Mouse (Mus musculus) spleen, adult 2 months (tissue): ENCODE measurements around the gene Snrpa. TPM values are rescaled to one million over a fixed set of nuclear protein-coding genes. Genes with fewer than 3 reads are reported as not detected.

Experiments
- DNase-seq, 2 experiments: peaks; one replicate each; pipeline versions ENCODE4 v3.0.0 to v3.0.0-alpha.2; 2012 to 2021; ENCODE audit warnings: low spot score in 2 of 2, low read depth in 1 of 2
- H3K27ac ChIP-seq: fragments of 200-500 bp; 2 replicates; pipeline ENCODE4 v1.5.1; 2012; ENCODE audit warnings: low read length, inconsistent platforms; ENCODE audit not compliant: insufficient read depth
- H3K27me3 ChIP-seq: fragments of 200-500 bp; 2 replicates; pipeline ENCODE4 v1.6.1; 2012; ENCODE audit warnings: mild to moderate bottlenecking, moderate library complexity, low read length, inconsistent platforms; ENCODE audit not compliant: control insufficient read depth, insufficient read depth
- H3K36me3 ChIP-seq: fragments of 200-500 bp; 2 replicates; pipeline ENCODE4 v1.6.1; 2012; ENCODE audit warnings: mild to moderate bottlenecking, low read length, inconsistent platforms; ENCODE audit not compliant: control insufficient read depth, insufficient read depth
- H3K4me1 ChIP-seq: fragments of 200-500 bp; 2 replicates; pipeline ENCODE4 v1.6.1; 2011; ENCODE audit warnings: inconsistent platforms; ENCODE audit not compliant: control insufficient read depth, insufficient read depth, insufficient read length
- H3K4me3 ChIP-seq: fragments of 200-500 bp; 2 replicates; pipeline ENCODE4 v1.5.1; 2011; ENCODE audit warnings: mild to moderate bottlenecking, inconsistent platforms; ENCODE audit not compliant: insufficient read depth, insufficient read length; ENCODE audit errors: extremely low read depth
- CTCF ChIP-seq: fragments of 200-500 bp; IDR thresholded peaks from 2 replicates; pipeline ENCODE4 v1.5.1; 2011; ENCODE audit warnings: mild to moderate bottlenecking, inconsistent platforms; ENCODE audit not compliant: insufficient read depth, insufficient read length, insufficient replicate concordance; ENCODE audit errors: extremely low read depth
- POLR2A ChIP-seq: fragments of 200-500 bp; IDR thresholded peaks from 2 replicates; pipeline ENCODE4 v1.6.1; 2011; ENCODE audit warnings: low read depth, low read length, inconsistent platforms
- WGBS: fragments of 180-500 bp; shearing (Covaris S2); methylation state at CpG from one replicate; pipeline ENCODE4 v1.1.7; 2018; 5-methylcytosine and 5-hydroxymethylcytosine counted together
- polyA plus RNA-seq: library from polyadenylated mRNA; depleted of rRNA; stranded (reverse); fragments of >200 nt; gene quantifications from 2 replicates; pipeline ENCODE4 v1.2.3, GENCODE M21; 2012

Snrpa gene
- polyA plus RNA-seq, 1 experiment, result 93.7 TPM

DNA sequence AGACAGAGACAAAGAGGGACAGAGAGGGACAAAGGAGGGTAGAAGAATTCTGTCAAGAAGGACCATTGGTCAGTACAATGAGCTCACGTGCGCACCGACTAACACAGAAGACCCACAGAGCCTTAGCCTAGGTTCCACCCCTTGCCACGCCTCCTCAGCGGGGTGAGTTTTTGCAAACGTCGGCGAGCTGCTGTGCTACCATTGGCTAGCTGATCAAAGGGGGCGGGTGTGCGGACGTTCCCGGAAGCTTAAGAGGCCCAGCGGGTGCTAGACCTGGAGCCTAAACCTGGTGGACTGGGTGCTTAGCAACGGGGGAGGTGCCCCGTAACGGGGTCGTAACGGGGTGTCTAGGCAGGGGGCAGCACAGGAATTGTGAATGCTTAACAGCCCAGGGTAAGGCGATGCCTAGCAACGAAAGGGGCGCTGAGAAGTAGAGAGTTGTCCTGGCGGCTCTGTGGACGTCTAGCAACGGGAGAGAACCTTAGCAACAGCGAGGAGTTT is 36.8 kb upstream of the Snrpa start, which contains the start of gene Coq8b:
TSS of gene Coq8b (plus strand) at position 243 of the 501 bp plus-strand sequence.
- Histone ChIP-seq H3K36me3 (no peaks in the 10 kb centered on the region), H3K27ac (peak within 1 kb of the TSS; percentile 4; the same call in 1 of the 2 replicates)

DNA sequence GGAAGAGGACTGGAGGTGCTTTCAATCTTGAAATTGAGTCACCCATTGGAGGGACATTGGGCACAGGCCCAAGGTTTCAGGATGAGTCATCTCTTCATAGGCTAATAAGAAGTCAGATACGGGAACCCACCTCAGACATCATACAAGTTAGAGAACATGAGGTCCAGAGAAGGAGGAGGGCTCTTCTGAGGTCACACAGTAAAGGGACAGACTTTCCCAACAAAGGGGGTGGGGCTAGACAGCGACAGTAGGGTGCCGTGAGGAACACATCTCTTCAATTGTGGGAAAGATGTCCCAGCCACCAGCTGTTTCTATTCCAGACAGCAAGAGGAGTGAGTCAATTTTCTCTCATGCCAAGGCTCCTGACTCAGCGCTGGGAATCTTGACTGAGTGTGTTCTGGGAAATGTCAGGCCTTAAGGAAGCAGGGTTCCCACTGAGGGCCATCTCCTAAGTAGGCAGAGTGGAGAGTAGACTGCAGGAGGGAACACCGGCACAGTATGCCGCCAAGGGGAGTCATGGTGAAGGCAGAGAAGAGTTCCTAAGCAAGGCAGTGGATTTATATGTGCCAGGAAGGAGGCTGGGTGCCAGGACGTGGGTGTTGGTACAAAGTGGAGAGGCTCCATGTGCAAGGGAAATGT is 35.7 kb upstream of the Snrpa start:
- H3K27me3 ChIP-seq, result no peaks in the 10 kb centered on the region
- 77% methylated on average over 7 of the region's 7 CpGs for WGBS
- no peaks in the 10 kb centered on the region for H3K36me3 ChIP-seq
- H3K27ac ChIP-seq, result no peak overlapping the region
- no peak for DNase-seq
- TF ChIP-seq CTCF (no peak), POLR2A (no peak)
- H3K4me3 ChIP-seq, result no peak overlapping the region
- peaks cover 17% of the 10 kb centered on the region; the same call in 1 of the 2 replicates for H3K4me1 ChIP-seq

More for the DNA sequence above, 36.8 kb upstream of the Snrpa start, which contains the start of gene Coq8b:
- DNase-seq, result peak; percentile 87 to 93
- no peaks in the 10 kb centered on the region for H3K27me3 ChIP-seq
- no peak for TF ChIP-seq POLR2A
- no peak for TF ChIP-seq CTCF
- under 1% methylated on average over 25 of the region's 25 CpGs for WGBS
- peaks cover 7% of the 10 kb centered on the region; the same call in 1 of the 2 replicates for H3K4me1 ChIP-seq
- peak within 1 kb of the TSS; percentile 59 for H3K4me3 ChIP-seq

DNA sequence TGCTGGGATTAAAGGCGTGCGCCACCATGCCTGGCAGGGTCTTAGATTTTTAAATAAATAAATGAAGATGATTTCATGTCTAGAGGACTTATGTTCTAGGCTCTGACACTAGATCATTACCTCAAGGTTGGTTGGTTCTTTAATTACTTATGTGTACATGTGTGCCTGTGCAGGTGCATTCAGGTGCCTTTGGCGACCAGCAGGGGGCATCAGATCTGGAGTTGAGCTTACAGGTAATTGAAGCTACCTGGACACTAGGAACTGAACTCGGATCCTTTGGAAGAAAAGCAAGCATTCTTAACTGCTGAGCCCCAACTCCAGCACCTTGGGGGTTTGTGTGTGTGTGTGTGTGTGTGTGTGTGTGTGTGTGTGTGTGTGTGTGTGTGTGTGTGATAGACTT is 34.7 kb upstream of the Snrpa start:
- no peak overlapping the region for H3K4me3 ChIP-seq
- no peak for DNase-seq
- no peak for TF ChIP-seq CTCF
- no peak for TF ChIP-seq POLR2A
- H3K36me3 ChIP-seq, result no peaks in the 10 kb centered on the region
- WGBS, result 79% methylated on average over 4 of the region's 4 CpGs
- H3K4me1 ChIP-seq, result peaks cover 18% of the 10 kb centered on the region; the same call in 1 of the 2 replicates
- no peaks in the 10 kb centered on the region for H3K27me3 ChIP-seq
- no peak overlapping the region for H3K27ac ChIP-seq

DNA sequence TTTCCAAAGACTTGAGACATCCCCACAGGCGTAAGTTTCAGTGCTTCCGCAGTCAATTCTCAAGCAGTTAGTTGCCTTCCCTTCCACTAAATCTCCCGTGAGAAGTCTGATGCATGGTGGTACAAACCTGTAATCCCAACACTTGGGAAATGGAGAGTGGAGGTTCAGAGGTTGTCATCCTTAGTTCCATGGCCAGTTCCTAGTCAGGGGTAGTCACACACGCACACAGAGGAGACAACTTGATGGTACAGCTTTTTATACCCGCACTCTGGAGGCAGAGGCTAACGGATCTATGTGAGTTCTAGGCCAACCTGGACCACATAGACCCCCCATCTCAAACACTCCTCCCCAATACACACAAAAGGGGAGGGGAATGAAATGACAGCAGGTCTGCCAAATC is 32.8 kb upstream of the Snrpa start:
- WGBS, result 15% methylated on average over 6 of the region's 6 CpGs
- H3K4me3 ChIP-seq, result peak overlapping the region; percentile 76
- TF ChIP-seq POLR2A (no peak), CTCF (no peak)
- no peaks in the 10 kb centered on the region for H3K27me3 ChIP-seq
- no peaks in the 10 kb centered on the region for H3K36me3 ChIP-seq
- DNase-seq, result no peak
- peaks cover 18% of the 10 kb centered on the region; the same call in 1 of the 2 replicates for H3K4me1 ChIP-seq
- H3K27ac ChIP-seq, result peak overlapping the region; percentile 84

DNA sequence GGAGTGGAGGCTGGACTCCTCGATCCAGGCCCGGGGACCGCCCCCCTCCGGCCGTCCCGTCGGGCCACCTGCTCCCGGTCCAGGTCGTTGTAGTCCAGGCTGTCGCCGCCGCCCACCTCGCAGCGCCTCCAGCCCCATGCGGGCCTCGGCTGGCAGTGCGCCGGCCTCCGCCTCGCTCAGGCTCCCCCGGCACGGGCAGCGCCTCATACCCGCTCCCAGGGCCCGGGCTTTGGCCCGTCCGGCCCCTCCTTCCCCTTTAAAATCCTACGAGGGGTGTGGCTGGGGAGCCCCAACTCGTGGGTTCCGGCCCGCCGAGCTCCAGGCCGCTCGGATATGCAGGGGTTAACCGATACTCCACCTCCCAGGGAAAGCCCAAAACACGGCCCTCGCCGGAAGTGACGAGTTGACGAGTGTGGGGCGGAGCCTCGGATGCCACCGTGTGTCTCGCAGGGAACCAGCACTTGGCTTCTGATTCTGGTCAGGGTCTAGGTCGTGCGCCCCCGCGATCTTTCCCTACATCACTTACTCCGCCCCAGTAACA is 32.3 kb upstream of the Snrpa start, which contains the start of gene Itpkc:
TSS of gene Itpkc (minus strand) at position 381 of the 541 bp plus-strand sequence.
- Histone ChIP-seq H3K4me1 (peaks cover 13% of the 10 kb centered on the region; the same call in 1 of the 2 replicates), H3K4me3 (peak within 1 kb of the TSS; percentile 76), H3K27me3 (no peaks in the 10 kb centered on the region), H3K27ac (peak within 1 kb of the TSS; percentile 84), H3K36me3 (no peaks in the 10 kb centered on the region)
- under 1% methylated on average over 47 of the region's 49 CpGs for WGBS
- peak; percentile 84 to 88 for DNase-seq
- TF ChIP-seq POLR2A (peak; percentile 92), CTCF (no peak)

DNA sequence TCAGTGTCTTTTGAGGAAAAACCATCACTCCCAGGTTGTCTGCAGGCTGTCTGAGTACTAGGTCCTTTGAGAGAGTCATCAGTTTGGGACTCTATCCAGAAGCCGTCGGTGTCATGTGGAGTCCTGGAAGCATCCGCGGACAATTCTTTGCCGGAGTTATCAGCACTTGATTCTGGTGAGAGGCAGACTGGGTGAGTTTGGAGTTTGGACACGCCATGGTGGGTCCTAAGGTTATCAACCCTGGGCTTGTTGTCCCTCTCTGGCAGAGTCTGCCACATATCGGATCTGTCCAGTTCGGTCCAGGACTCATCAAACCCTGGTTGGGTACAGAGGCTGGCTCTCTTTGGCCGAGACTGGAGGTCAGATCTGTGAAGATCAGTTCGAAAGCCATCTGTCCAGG is 31.6 kb upstream of the Snrpa start:
- peak overlapping the region; percentile 76 for H3K4me3 ChIP-seq
- no peaks in the 10 kb centered on the region for H3K36me3 ChIP-seq
- H3K4me1 ChIP-seq, result peaks cover 12% of the 10 kb centered on the region; the same call in 1 of the 2 replicates
- WGBS, result 16% methylated on average over 10 of the region's 10 CpGs
- peak overlapping the region; percentile 70 for H3K27ac ChIP-seq
- TF ChIP-seq CTCF (no peak), POLR2A (no peak)
- H3K27me3 ChIP-seq, result no peaks in the 10 kb centered on the region
- DNase-seq, result no peak
